In the genomic region with DNA sequence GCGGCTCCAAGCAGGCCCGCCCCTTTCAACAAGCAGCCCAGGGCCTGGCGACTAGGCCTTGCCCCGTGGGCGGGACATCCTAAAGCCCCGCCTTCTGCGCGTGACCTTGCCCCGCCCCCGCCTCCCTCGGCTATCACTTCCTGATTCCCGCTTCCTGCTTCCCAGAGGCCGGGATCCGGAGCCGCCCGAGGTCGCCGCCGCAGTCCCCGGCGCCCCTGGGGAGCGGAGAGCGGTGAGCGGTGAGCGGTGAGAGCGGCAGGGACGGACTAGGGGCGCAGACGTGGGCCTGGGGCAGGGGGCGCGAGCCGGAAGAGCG, we compare ENCODE assay signal across 8 mouse cellular contexts. TPM values are rescaled to one million over a fixed set of nuclear protein-coding genes. Genes with fewer than 3 reads are reported as not detected.
A peak's percentile ranks its signal among the peaks of the same experiment; 100 is the strongest.
DNase-seq lines count a peak whose midpoint lies in the region; ATAC-seq and TF ChIP-seq lines count a peak whose summit lies in the region.

Gene Coro1b, plus strand, starts transcription at position 129 of the 316 bp plus-strand sequence.

- DNase-seq in ES-CJ7 (ENCODE audit: low read depth, low spot score) = peak; percentile 92
- peak; percentile 95 for DNase-seq in cerebellum, adult 11 months
- DNase-seq in heart, postnatal 25 days (ENCODE audit: low spot score) = peak; percentile 95
- peak; percentile 89 to 97 for DNase-seq in layer of hippocampus, adult 18-20 months (ENCODE audit: low spot score in 2 of 2)
- peak; percentile 99 for DNase-seq in lung, adult 2 months
- DNase-seq in thymus, adult 18-20 months = peak; percentile 91 to 93

- peak; percentile 84 for TF ChIP-seq POLR2A in lung, adult 2 months (IDR thresholded peaks at IDR 0.05; ENCODE audit: borderline replicate concordance, extremely low read depth, low read depth, low read length)

- peak within 1 kb of the TSS; percentile 68 for H3K9ac ChIP-seq in forebrain, embryonic 15.5 days (replicated peaks)

- peak within 1 kb of the TSS; percentile 65 for H3K4me2 ChIP-seq in forebrain, embryonic 15.5 days (replicated peaks)

- intact Hi-C loops in heart, postnatal 25 days (cut with DNase I) = no loop called here

- no peak for TF ChIP-seq CTCF in lung, adult 2 months (IDR thresholded peaks at IDR 0.05; ENCODE audit: insufficient read depth, low read length)

- WGBS in forebrain, embryonic 15.5 days = under 1% methylated on average over 29 of the region's 33 CpGs
- under 1% methylated on average over 31 of the region's 33 CpGs for WGBS in lung, adult 2 months

- H3K27me3 ChIP-seq in forebrain, embryonic 15.5 days = no peaks in the 10 kb centered on the region

- H3K36me3 ChIP-seq in forebrain, embryonic 15.5 days = peaks cover 6% of the 10 kb centered on the region

- H3K9me3 ChIP-seq in forebrain, embryonic 15.5 days = no peaks in the 10 kb centered on the region

- H3K4me3 ChIP-seq in forebrain, embryonic 15.5 days = peak within 1 kb of the TSS; percentile 70
- H3K4me3 ChIP-seq in lung, adult 2 months (replicated peaks; ENCODE audit: extremely low read depth, low read depth, low read length) = peak within 1 kb of the TSS; percentile 76

- H3K27ac ChIP-seq in forebrain, embryonic 15.5 days (replicated peaks) = peak within 1 kb of the TSS; percentile 53

- H3K4me1 ChIP-seq in forebrain, embryonic 15.5 days = peaks cover 24% of the 10 kb centered on the region
- peaks cover 10% of the 10 kb centered on the region for H3K4me1 ChIP-seq in lung, adult 2 months (ENCODE audit: control insufficient read depth, insufficient read depth, low read length)

- ATAC-seq in forebrain, embryonic 15.5 days (replicated peaks) = peak; percentile 96
- ATAC-seq in neutrophil, adult 5-6 weeks (ENCODE audit: extremely low read depth, insufficient number of reproducible peaks, low FRiP score, poor library complexity, severe bottlenecking) = peak; percentile 84

RNA-seq across cellular contexts. Expression of gene Coro1b, which starts in this region (rescaled TPM):
- polyA plus RNA-seq in forebrain, embryonic 15.5 days (2015; fragmentation: Nextera tagmentation; extraction: Ambion mirVana) = 144 and 145 TPM in 2 replicates
- 10 to 100 TPM; 53.4 to 57.6 TPM for total RNA-seq in heart, postnatal 25 days (2021)
- total RNA-seq in layer of hippocampus, adult 18-20 months (2021) = 10 to 100 TPM; 77.0 to 97.3 TPM
- 260 and 262 TPM in 2 replicates for polyA plus RNA-seq in lung, adult 2 months (2012; rRNA removed)
- 134 and 152 TPM in 2 replicates for total RNA-seq in neutrophil, adult 5-6 weeks (2017)

Comparison
In these comparisons a context has a peak if more than half of its experiments do, and no peak if none do; other contexts are left out.
1. Peak in every context shown above with its lines: DNase-seq, ATAC-seq, H3K4me3 ChIP-seq and H3K27ac ChIP-seq.